Mouse (Mus musculus) cerebellum, adult 11 months (tissue): ENCODE results near the gene Rasgef1b.

ENCODE experiments used
- DNase-seq: peaks from one replicate; pipeline ENCODE4 v3.0.0; 2022

Gene Rasgef1b

DNA sequence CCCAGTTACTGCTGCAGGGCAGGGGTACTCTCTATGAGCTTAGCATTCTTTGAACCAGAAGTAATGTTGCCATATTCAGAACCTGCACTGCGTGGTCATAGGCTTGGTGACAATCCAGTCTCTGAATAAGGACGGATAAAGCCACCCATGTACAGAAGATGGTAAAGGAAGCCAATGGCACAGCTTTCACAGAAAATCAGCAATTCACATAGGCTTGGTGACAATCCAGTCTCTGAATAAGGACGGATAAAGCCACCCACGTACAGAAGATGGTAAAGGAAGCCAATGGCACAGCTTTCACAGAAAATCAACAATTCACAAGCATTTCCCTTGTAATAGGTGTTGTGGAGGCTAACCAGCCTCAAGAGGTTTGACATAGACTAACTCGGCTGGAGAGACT, 245.7 kb downstream of the Rasgef1b start:
- DNase-seq, result no peak

DNA sequence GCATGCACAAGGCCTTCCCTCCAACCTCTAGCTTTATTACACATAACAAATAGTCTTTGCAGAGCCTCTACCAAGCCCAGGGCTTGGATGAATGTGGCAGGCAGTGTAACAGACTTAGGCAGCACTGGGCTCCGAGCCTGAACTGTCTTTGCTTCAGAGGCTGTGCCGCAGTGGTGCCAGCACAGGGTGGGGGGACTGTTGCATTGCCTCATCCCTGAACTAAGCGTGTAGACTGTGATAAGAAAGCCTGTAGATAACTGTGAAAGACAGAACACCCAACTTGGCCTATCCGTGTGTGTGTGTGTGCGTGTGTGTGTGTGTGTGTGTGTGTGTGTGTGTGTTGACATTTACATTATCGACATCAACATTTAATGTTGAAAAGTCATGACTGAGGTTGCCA, 246.3 kb downstream of the Rasgef1b start:
- no peak for DNase-seq

- no peak for DNase-seq
Observed at GRCm38 (mm10) chr5:99482016-99482415, 246.8 kb downstream of the Rasgef1b start.

- DNase-seq, result peak; percentile 32
Observed at GRCm38 (mm10) chr5:99480078-99481031, 248.5 kb downstream of the Rasgef1b start.

- peak; percentile 61 for DNase-seq
Observed at GRCm38 (mm10) chr5:99479263-99480077, 249.4 kb downstream of the Rasgef1b start.

DNA sequence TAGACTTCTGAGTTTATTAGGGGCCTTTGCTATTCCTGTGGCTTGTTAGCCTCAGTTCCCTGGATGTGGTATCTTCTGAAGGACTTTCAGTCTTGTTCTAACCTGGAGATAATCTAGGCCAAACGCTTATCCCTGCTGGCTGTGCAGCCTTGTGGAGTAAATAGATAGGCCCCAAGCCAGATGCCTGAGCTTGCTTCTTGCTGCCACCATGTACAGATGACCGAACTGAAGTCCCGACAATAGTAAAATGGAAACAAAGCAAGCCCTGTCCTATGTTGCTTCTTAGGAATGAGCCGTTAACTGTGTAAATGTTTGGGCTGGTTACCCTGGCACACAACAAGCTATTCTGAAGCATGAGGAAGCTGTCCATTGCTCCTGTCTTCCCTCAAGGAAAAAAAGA, 250.1 kb downstream of the Rasgef1b start:
- DNase-seq, result no peak

DNA sequence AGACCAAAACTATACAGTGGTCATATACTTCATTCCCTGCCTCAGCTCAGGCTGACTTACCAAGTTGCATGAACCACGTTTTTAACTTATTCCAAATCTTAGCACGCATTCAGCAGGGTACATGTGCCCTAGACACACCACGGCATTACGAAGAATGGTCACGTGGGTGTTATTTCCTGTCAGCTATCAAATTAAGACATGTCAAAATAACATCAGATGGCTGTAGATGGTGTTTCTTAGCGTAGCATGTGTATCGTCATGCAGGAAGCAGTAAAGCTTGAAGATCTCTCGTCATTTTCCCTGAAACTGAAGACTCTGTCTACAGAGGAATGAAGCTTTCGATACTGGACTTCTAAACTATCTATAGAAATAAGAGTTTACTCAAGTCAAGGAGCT, 251.4 kb downstream of the Rasgef1b start:
- DNase-seq, result no peak

DNA sequence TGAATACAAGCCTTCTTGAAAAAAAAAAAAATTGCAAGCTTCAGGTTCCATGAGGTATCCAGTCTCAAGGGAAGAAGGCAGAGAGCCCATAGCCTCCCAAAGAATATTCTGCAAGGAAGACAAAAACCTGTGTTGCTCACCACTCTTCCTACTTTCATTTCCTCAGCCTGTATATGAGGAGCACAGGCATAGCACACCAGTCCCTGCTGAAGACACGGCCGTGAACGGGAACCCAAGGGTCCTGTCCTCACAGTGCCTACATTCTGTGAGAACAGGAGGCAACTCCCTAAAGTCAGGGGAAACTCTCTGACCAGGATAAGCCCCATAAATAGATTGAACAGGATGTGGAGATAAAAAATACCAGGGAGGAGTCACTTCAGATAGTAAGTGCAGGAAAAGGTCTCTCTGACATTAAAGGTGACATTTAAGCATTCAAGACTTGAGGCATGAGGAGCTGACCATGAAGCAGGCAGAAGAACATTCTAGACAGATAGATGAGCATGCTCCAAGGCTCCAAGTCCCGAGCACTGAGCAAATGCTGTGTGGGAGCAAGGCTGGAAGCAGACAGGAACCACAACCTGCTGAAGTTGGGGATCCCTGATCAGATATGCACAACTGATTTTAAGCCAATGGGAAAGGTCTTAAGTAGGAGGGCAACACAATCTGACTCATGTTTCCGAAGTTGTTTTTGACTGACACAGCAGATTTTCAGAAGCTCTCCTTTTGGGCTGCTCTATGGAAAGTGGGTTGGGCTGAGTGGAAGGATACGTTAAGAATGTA, 252.0 kb downstream of the Rasgef1b start:
- no peak for DNase-seq

- DNase-seq, result no peak
Observed at GRCm38 (mm10) chr5:99472607-99473335, 256.1 kb downstream of the Rasgef1b start.

GRCm38 (mm10) chr5:99471790-99472189, 257.1 kb downstream of the Rasgef1b start:
- DNase-seq, result no peak

- DNase-seq, result no peak
Observed at GRCm38 (mm10) chr5:99470613-99471012, 258.3 kb downstream of the Rasgef1b start.

GRCm38 (mm10) chr5:99459007-99459406, 269.9 kb downstream of the Rasgef1b start:
- DNase-seq, result no peak

- no peak for DNase-seq
Observed at GRCm38 (mm10) chr5:99457291-99457690, 271.6 kb downstream of the Rasgef1b start.

- DNase-seq, result no peak
Observed at GRCm38 (mm10) chr5:99451939-99452338, 276.9 kb downstream of the Rasgef1b start.

DNA sequence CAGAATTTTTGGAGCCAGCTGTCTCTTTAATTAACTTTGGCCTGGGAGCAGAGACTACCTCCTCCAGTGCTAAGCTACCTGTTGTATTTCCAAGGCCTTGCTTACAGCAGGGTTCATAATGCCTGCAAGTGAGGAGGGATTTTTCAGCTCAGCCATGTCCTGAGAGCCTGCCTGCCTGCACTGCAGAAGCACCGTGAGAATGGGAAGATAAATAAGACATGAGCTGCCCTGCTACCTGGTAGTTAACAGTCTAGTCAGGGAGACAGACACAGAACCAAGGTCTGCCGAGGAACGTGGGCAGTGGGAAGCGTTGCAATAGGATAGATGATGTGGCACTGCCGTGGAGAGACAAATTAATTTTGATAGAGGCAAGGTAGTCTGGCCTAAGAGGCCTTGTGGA, 277.4 kb downstream of the Rasgef1b start:
- DNase-seq, result no peak

- DNase-seq, result no peak
Observed at GRCm38 (mm10) chr5:99450994-99451393, 277.9 kb downstream of the Rasgef1b start.

- DNase-seq, result no peak
Observed at GRCm38 (mm10) chr5:99450463-99450862, 278.4 kb downstream of the Rasgef1b start.

GRCm38 (mm10) chr5:99447481-99447880, 281.4 kb downstream of the Rasgef1b start:
- no peak for DNase-seq

DNA sequence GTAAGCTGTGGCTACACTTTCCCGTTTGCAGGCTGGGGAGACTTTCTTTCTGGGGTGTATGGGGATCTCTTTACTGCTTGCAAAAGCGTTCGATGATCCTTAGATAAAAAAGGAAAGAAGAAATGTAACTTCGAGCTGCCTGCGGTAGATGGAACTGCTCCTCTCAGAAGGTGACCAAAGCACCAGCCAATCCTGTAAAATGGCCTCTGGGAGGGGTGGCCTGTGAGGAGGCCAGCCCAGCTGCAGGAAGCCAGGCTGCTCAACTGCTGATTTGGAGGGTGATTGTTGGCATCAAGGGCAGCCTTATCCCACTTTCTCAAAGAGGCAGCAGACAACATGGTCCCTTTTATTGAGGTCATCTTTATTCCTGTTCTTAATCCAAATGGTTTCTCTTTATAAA, 283.6 kb downstream of the Rasgef1b start:
- no peak for DNase-seq

DNA sequence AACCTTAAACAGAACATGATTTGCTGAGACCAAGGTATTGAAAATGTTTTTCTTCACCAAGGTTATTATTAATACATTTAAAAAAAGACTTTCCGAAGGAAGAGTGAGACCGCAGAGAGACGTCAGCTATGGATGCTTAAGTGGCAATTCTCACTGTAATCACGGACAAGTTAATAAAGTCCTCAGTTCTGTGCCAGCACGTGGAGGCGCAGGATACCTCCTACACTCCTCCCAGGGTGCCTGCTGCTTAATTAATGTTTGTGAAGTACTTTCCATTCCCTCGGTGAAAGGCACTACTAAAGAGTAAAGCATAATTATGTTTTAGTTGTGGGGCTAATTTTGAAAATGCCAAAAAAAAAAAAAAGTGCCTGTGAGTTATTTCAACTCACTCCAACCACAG, 284.1 kb downstream of the Rasgef1b start:
- DNase-seq, result no peak

GRCm38 (mm10) chr5:99440109-99440508, 288.8 kb downstream of the Rasgef1b start:
- DNase-seq, result no peak

DNA sequence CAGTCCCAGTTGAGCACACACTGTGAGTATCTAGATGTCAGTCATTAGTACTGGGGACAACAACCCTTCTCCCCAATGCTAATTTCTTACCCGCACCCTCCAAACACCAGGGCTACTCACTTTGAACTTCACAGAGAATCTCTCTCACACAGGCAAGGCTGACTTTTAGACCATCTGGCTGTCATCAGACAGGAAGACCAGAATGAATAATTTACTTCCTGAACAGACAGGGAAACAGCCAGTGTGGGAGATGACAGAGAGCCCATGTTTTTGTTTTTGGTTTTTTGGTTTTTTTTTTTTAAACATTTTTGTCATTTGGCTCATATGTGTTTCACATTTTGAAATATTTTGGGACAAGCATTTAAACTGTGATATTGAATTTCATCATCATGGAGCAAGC, 290.3 kb downstream of the Rasgef1b start:
- DNase-seq, result no peak
